Mouse (Mus musculus) thymus, postnatal 25 days (tissue): ENCODE data around the gene Ttll7.

ENCODE experiments used
- DNase-seq: peaks from one replicate; pipeline ENCODE4 v3.0.0; 2022

Ttll7 gene

DNA sequence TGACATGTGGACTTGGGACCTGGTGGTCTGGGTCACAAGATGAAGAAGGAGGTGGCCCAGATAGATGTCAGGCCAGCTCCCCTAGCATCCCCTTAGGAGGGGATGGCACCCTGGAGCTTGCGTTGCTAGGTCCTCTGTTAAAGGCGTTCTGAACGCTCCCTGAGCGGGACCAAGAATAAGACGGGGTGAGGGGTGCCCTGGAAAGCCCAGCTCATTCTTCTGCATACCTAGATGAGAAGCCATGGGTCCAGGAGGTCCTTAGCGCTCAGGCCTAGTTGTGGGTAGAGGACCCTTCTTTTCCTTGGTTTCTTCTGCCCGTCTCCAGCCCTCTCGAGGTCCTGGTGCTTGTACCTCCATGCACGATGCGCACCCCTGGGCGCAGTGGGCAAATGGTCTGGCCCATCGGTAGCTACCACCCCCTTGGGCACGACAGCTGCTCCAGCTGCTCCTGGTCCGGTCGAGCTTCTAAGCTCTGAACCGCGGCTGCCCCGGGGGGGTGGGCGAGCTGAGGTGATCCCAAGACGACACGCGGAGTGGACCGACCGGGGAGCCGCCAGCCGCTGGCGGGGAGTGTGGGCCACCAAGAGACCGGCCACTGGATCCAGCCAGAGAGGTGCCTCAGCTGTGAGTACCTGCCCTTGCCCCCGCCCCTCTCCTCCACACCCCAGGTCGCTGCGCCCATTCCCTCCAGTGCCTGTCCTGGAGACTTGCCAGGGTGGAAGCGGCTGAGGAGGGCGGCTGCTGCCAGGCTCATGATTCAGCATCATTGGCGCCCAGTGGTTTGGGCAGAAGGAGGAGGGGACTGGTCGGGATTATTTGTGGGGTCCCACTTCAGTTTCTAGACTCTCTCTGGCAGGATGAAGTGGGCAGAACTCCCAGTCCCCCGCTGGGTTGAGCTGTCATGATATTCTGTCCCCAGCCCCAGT, at the start of gene Ttll7:
Gene Ttll7 (plus strand): TSS at position 402 of the 926 bp plus-strand sequence.
- no peak for DNase-seq

DNA sequence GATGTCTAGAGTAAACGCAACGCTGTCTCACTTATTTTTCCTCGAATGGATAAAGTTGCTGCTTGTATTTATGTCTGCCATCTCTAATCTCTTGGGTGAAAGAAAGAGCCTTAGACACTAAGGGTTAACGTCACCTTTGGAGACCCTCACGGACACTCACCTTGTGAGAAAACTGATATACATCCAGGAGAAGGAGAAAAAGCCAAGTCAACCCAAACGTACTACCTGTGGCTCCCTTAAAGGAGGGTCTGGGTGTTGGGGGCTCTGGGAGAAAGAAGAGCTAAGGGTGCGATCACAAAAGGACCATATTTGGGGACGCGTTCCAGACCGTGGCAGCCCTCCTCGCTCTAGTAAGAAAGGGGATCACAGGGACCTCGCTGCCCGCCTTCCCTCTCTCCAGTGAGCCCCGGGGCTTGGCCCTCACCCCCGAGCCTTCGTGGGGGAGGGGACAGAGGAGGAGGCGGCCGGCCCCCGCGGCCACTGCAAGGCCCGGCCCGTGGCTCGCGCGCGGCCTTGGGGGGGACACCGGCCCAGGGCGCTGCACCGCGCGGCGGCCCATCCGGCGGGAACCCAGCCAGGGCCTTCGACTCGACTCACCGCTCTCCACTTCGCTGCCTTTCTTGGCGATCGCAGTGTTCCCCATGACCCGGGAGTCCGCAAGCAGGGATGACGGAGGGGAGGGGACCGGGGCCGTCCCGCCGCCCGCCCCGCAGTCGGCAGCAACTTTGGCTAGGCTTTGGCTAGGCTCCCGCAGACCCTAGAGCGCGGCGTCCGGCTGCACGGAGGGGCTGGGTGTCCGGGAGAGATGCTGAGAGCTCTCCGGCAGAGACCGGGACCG, 39.9 kb upstream of the Ttll7 start:
- no peak for DNase-seq

DNA sequence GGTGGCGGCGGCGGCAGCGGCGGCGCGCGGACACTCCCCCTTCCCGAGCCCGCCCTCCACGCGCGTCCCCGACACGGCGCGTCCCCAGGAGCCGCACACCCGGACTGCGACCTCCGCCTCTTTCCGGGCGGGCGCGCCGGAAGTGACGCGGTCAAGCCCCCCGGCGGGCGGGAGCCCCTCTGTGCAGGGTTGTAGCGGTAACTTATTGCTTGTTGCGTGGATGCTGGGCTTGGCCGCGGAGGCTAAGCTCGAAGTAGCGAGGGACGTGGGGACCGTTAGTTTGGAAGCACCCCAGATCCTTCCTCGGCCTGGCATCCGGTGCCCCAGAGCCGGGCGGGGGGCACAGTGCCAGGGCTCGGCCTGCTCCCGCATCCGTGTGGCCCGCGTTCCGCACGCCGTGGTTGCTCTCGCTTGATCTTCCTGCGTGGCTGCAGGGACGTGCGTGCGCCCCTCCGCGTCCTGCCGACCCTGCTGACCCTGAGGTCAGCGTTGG, 39.2 kb upstream of the Ttll7 start, which contains the start of gene Prkacb:
Gene Prkacb (minus strand): TSS at position 90 of the 493 bp plus-strand sequence.
- peak; percentile 93 for DNase-seq

DNA sequence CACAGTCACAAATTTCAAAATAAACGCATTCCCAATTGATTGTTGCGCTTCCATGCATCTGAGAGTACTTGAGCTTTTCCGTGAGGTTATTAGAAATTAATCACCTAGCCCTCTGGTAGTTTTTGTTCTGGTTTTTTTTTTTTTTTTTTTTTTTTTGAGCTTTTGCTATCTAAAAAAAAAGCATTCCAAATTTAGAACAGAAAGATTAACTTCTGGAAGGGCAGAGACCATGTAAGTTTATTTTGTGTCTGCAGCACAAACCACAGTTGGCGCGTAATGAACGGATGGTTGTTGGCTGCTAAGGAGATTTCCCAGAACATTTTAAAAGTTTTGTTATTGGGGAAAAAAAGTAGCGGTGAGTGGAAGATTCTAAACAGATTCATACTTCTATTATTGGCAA, 38.5 kb upstream of the Ttll7 start:
- no peak for DNase-seq

DNA sequence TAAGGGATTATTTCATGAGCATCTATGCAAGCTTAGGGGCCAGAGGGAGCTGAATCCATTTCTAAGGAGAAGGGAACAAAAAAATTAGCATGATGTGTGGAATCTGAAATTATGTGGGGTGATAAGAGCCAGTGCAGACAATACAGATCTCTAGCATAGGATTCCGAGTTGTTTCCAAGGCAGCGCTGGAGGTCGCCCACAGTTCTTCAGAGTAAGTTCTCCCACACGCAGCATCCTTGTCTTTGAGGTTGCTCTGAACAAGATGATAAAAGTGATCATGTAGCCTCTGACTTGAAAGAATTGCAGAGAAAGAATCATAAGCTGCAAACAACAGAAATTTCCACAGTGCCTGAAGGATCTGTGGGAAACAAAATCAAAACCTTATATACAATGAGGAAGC, 31.4 kb upstream of the Ttll7 start:
- DNase-seq = no peak

DNA sequence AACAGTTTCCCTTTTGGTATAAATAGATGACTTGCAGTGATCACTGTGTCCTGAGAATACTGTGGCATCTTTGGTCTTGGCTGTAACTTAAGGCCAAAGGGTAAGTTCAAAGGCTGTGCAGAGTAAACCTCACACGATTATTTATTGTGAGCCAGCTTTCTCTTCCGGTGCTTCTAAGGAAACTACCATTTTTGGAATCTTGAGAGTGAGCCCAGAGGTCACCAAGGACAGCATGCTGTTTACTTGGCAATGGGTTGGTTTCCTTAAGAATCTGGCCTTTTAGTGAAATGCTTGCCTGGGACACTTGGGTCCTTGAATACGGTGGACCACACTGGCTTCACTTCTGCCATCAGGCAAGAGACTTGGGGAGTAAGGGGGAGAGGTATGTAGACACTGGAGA, 9.4 kb upstream of the Ttll7 start:
- DNase-seq = no peak

DNA sequence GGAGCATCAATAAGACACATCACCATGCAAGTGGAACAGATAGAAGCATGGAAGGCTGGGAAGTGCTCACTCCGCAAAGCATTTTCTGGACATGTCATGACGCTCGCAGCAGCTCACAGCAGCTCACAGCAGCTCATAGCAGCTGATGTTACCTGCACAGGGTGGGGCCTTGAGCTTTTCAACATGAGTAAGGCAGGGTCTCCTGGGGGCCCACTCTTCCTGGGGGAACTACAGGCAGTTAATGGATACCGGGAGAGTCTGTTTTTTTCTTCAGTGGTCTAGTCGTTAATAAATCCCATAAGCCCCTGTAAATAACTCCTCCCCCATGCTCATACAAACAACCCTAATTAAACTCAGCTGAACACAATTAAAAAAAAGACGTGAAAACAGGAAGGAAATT, 8.7 kb upstream of the Ttll7 start:
- DNase-seq = no peak

DNA sequence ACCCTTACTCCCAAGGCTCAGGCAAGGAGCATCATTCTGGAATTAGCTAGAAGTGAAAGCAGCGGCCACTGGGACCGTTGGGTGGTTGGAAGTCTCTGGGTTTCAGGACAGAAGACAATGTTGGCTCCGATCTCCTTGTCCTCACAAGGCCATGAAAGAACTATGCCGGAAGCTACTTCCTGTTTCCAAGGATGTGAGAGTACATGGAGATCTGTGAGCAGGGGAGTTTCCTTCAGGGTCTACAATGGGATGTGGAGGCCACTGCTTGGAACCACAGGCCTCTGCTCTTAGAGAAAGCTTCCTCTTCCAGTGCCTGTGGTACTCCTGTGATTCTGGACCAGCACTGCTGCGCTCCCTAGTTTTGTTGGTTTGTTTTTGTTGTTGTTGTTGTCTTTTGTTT, 5.9 kb upstream of the Ttll7 start:
- no peak for DNase-seq

DNA sequence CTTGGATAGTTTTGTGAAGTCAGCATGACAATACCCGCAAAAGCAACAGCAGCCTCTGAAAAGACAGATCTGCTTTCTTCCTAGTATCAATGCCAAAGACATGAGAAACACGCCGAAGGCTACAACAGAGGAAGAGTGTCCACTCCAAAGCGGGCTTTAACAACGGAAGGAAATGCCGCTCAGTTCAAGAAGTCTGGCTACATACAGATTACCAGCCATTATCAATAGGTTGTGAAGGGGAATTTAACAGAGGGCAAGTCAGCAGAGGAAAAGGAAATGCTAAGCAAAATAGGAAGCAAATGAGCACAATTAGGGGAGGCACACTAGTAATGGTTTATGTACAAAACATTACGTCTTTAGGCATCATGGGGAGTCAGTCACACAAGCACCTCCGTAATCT, 4.1 kb upstream of the Ttll7 start:
- no peak for DNase-seq

DNA sequence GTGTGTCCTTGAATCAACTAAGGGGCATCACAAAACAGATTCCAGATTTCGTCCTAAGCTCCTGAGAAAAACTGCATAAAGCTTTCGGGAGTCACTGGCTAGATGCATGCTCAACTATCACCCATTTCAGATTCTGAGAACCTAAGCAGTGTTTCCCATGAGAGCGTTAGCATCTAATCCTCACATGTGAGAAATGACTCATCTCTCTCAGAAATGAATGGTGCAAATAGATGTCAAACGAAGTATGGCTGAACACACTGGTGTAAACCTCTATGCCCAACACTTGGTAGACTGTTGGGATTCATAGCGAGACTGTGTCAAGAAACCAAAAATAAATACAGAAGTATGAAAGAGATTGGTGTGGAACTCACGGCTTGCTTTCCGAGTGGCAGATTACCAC, 2.8 kb upstream of the Ttll7 start:
- DNase-seq = no peak

DNA sequence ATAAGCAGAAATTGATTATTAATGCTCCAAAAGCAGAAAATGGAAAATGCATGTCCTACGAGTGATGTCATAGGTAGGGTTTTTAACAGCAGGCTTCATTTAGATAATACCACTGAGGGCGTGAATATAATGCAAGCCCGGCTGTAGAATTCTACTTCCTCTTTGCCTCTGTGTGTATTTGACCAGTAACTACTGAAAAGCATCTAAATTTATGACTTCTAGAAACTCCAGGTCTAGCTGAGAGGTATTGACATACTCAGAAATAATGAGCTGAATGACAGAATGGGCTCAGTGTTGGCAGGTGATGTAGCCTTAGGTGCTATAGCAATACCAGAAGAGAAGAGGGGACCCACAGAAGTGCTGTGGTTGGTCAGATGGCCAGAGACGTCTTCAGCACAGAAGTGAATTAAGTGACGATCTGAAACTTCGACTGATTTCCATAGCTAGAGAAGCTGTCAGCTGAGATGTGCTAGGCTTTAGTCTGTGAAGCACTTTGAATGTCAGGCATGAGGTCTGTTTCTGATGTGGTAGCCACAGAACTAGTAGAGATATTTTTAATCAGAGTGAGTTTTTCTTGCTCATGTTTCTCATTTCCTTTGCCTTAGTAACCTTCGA, 2.4 kb downstream of the Ttll7 start:
- DNase-seq = no peak

DNA sequence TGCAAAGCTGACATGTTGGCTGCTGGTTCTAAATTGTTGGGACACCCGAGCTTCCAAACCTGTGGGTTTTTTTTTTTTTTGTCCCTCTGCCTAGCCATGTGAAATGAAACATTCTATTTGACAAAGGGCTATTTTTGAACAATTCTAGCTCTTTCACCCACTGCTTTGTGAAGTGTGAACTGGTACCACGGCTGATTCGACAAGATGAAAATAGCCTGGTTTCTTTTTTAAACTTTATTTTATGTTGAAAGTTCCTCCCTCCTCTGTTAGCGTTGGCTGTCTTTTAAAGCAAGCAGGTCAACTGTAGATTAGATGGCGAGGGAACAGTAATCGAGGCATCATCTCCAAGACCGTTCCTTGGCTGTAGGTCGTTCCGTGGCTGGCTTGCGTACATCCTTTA, 5.2 kb downstream of the Ttll7 start:
- DNase-seq = no peak

DNA sequence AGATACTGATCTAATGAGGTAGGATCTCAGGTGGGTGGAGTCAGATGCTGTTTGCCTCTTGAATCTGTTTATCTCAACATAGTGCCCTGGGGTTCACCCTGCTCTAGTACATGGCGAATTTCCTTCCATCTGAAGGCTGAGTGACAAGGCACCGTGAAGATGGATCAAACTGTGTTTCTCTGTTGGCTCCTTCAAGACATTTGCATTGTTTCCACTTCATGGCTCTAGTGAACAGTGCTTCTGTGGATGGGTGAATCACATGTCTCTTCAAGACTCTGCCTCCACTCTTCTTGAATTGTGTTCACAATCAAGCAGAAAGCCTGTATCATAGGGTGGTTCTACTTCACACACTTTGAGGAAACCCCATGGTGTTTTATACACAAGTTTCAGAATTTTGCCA, 8.1 kb downstream of the Ttll7 start:
- no peak for DNase-seq

DNA sequence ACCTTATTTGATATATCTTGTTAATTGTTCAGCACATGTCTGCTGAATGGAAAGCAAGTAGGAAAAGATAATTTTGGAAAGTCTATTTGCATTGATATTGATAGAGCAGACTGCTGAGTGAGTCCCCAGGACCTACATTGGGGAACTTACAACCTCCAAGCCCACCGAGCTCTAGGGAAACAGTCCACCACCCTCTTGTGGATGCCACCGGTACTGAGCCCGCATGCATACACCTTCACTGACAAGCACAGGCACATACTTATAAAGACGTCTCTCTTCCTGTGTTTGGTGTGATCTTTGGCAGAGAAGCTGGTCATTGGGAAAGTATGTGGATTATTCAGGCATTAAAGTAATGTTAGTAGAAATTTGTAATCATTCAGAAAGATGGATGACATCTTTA, 14.4 kb downstream of the Ttll7 start:
- peak; percentile 6 for DNase-seq

DNA sequence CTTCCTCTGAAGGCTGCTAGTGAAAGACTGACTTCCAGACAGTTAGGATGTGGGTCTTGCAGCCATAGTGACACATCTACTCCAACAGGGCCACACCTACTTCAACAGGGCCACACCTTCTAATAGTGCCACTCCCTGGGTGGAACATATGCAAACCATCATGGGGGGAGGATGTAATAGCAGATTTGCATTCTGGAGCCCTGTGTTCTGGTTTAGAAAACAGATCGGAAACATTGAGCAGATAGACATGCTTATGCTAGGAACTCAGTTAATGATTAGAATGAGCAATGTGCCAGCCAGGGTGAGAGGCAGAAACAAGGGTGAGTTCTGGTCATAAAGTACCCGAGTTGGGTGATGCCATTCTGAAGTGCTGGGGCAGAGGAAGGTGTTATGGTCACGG, 19.8 kb downstream of the Ttll7 start:
- DNase-seq = no peak

DNA sequence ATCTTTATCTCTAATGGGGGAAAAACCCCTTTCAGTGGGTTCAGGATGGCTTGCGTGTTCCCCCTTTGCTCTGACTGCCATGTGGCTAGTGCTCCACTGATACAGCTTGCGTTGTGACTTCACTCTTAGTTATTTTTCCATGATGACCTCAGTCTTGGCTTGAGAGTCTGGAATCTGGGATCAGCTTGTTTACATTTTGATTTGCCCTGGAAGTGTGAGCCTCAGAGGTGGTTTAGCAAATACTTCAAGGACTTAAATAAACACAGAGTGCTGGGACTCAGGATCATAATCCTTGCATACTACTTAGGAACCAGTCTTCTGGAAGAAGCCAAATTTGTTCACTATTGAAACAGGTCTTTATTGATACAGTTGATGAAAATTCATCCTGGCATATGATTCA, 23.8 kb downstream of the Ttll7 start:
- no peak for DNase-seq

DNA sequence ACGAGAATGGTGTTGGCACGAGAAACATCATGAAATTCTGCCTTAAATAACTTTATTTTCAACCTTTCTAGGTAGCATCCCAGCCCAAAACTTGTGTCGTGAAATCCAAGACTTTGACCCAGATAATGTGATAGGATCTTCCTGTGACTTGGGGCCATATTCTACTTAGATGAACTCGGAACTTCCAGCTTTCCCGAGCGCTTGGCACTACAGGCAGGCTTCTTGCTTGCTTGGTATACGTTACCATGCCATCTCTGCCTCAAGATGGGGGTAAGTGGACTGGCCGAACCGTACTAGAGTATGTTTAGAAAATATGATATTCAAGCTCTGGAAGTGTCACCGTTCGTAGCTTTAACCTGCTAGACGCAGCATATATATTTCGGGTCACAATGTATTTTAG, 41.8 kb downstream of the Ttll7 start:
- DNase-seq = no peak

DNA sequence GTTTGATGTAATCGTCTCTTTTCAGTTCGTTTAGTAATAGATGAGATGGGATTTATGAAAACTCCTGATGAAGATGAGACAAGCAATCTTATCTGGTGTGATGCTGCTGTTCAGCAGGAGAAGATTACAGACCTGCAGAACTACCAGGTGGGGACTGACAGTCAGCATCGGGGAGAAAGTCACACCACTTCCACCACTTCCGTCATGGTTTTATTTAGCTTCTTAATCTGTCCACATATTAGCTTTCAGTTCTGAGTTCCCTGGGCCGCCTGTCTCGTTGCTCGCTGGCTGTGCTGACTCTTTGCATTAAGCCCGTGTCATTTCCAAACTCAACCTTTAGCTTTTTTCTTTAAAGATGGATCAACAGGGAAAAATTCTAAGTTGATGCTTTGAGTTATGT, 44.4 kb downstream of the Ttll7 start:
- DNase-seq = no peak

DNA sequence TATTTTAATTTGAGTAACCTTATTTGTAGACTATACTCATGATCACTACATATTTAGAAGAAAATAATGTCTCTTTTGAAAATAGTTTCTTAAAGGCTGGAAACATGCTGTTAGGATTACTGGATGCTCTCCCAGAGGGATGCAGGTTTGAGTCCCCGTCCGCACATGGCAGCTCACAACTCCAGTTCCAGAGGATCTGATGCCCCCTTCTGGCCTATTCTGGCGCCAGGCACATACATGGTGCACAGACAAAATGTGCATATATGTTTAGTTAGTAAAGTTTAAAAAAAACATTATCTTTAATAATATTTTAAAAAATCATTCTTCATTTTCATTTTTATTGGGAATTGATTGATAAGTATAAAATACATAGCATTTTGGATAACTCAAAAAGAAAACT, 47.9 kb downstream of the Ttll7 start:
- no peak for DNase-seq

DNA sequence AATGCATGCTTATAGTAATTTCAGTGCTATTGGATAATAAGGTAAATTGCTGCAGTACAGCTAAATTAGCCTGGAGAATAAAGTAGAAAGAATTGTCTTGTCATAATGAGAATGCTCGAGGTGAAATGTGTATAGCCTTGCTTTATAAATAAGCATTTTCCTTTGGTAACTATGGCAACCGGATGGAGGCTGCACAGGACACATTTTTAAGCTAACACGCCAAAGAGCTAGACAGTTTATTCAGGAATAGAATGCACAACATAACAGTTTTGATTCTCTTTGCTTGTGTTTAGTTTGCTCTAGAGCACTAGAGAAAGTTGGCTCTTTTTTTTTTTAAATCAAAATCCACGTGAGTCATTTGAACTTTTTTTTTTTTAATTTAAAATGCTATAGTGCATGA, 49.6 kb downstream of the Ttll7 start:
- DNase-seq = no peak

DNA sequence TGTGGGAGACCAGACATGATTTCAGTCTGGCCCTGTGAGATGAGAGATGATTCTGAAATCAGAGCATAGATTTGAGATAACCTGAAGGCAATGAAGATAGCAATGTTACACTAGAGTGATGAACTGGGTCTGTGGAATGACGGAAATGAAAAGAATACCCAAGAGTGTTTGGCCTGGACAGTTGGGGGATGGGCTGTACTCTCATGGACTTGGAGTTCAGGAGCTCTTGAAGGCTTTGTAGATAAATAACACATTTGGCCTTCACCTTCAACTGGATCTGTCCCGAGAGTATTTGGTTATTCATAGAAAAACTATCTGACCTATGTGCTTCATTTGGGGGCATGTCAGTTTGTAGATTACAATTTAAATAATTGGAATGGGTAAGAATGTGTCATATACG, 53.4 kb downstream of the Ttll7 start:
- no peak for DNase-seq

DNA sequence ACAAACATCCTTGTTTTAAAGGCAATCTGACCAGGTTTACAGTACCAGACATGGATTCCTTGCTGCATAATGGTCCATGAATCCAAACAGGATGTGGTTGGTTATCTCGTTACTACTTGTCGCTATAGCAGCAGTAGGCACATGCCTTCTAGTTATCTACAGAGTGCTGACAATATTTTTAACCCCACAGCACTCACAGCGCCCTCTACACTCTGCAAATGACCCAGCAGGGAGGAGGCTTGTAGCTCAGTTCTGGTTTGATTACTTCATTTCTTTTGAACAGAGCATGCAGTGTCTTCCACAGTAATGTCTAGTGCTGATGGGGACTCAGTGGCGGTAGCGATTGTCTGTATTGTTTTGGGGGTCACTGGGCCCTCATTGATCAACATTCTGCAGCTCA, 56.8 kb downstream of the Ttll7 start:
- no peak for DNase-seq

DNA sequence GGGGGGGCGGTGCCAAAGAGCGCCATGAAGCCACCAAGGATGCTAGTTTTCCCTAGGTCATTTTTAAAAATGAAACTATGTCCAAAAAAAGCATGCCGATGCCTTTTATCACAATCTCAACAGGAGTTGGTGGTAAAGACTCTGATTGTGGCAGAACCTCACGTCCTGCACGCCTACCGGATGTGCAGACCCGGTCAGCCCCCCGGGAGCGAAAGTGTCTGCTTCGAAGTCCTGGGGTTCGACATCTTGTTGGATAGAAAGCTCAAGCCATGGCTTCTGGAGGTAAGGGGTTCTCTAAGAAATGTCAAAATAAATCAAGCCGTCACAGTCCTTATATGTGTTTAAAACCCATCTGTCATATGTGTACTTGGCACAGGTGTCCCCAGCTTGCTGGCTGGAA, 60.9 kb downstream of the Ttll7 start:
- DNase-seq = no peak
